Comparison of ENCODE assay signal across 8 mouse cellular contexts in the genomic region with DNA sequence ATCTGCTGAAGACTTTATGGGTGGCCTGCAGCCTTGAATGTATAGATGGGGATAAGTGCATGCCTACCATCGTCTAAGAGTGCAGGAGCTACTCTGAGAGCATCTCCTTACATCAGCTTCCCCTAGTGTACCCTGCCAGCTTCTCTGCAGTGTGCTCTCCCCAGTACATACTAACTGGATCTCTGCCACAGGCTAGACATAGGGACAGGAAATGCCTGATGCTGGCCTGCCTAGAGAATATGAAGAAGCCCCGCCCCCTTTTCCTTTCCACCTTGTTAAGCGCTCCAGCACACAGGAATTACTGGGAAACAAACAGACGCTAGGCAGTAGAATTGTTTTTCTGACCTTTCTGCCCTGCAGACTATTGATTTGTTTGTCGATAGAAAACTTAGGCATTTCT.
A peak's percentile ranks its signal among the peaks of the same experiment; 100 is the strongest.
DNase-seq lines count a peak whose midpoint lies in the region; ATAC-seq and TF ChIP-seq lines count a peak whose summit lies in the region.
"Had no signal": no experiment of that assay in that cellular context is flagged by ENCODE, and none has a peak within 500 bp of the region (broad histone marks: within the 10 kb centered on the region; RNA-seq: fewer than 3 reads in every experiment).

No protein-coding gene starts in this region.

- no peak overlapping the region for H3K27ac ChIP-seq in lung, embryonic 14.5 days (ENCODE audit: low read depth)
- peak overlapping the region; percentile 44 for H3K27ac ChIP-seq in hindbrain, embryonic 15.5 days (replicated peaks)
- H3K27ac ChIP-seq in limb, embryonic 12.5 days: no peak overlapping the region

- H3K9ac ChIP-seq in lung, embryonic 14.5 days: no peak overlapping the region
- no peak overlapping the region for H3K9ac ChIP-seq in hindbrain, embryonic 15.5 days
- no peak overlapping the region for H3K9ac ChIP-seq in limb, embryonic 12.5 days (replicated peaks)
- H3K9ac ChIP-seq: embryonic facial prominence, embryonic 13.5 days had no signal

- WGBS in lung, embryonic 14.5 days: 39% methylated on average over 5 of the region's 5 CpGs
- 44% methylated on average over 5 of the region's 5 CpGs for WGBS in lung, adult 2 months
- 48% methylated on average over 5 of the region's 5 CpGs for WGBS in hindbrain, embryonic 15.5 days
- 45% methylated on average over 5 of the region's 5 CpGs for WGBS in limb, embryonic 12.5 days

- no peaks in the 10 kb centered on the region for H3K36me3 ChIP-seq in lung, embryonic 14.5 days (ENCODE audit: insufficient read depth)
- no peaks in the 10 kb centered on the region for H3K36me3 ChIP-seq in hindbrain, embryonic 15.5 days
- H3K36me3 ChIP-seq in limb, embryonic 12.5 days: no peaks in the 10 kb centered on the region

- ATAC-seq in lung, embryonic 14.5 days (ENCODE audit: insufficient read depth): peak; percentile 76; the same call in 1 of the 2 replicates
- peak; percentile 59; the same call in 1 of the 2 replicates for ATAC-seq in hindbrain, embryonic 15.5 days (ENCODE audit: low FRiP score, low read depth)
- ATAC-seq in limb, embryonic 12.5 days (ENCODE audit: insufficient number of reproducible peaks, insufficient read depth, low FRiP score, low TSS enrichment, low read depth): peak; percentile 67; the same call in 1 of the 2 replicates

- no peak overlapping the region for H3K4me2 ChIP-seq in lung, embryonic 14.5 days
- H3K4me2 ChIP-seq in hindbrain, embryonic 15.5 days: no peak overlapping the region
- no peak overlapping the region for H3K4me2 ChIP-seq in limb, embryonic 12.5 days
- H3K4me2 ChIP-seq: embryonic facial prominence, embryonic 13.5 days had no signal

- peak; percentile 76 for DNase-seq in lung, embryonic 14.5 days
- DNase-seq in lung, adult 2 months: no peak
- no peak for DNase-seq in gastrocnemius, adult 18-20 months (ENCODE audit: low spot score)
- no peak for DNase-seq in left cerebral cortex, adult 9 months (ENCODE audit: low spot score in 2 of 2)
- DNase-seq in adrenal gland, adult 8-10 months: no peak

- H3K4me1 ChIP-seq in lung, embryonic 14.5 days (ENCODE audit: insufficient read depth): 0 out of 2 replicates have a peak, but pooled peaks cover 4% of the 10 kb centered on the region
- 0 out of 2 replicates have a peak, but pooled peaks cover 4% of the 10 kb centered on the region for H3K4me1 ChIP-seq in lung, adult 2 months (ENCODE audit: control insufficient read depth, insufficient read depth, low read length)
- H3K4me1 ChIP-seq in hindbrain, embryonic 15.5 days (replicated peaks): peaks cover 32% of the 10 kb centered on the region
- peaks cover 11% of the 10 kb centered on the region for H3K4me1 ChIP-seq in limb, embryonic 12.5 days (replicated peaks)

- H3K4me3 ChIP-seq in lung, embryonic 14.5 days (ENCODE audit: low read depth, low read length): no peak overlapping the region
- H3K4me3 ChIP-seq in lung, adult 2 months (replicated peaks; ENCODE audit: extremely low read depth, low read depth, low read length): no peak overlapping the region
- no peak overlapping the region for H3K4me3 ChIP-seq in hindbrain, embryonic 15.5 days
- H3K4me3 ChIP-seq in limb, embryonic 12.5 days (replicated peaks): no peak overlapping the region
- H3K4me3 ChIP-seq: embryonic facial prominence, embryonic 13.5 days had no signal

- no peaks in the 10 kb centered on the region for H3K9me3 ChIP-seq in lung, embryonic 14.5 days (ENCODE audit: low read depth, low read length)
- no peaks in the 10 kb centered on the region for H3K9me3 ChIP-seq in hindbrain, embryonic 15.5 days
- H3K9me3 ChIP-seq in limb, embryonic 12.5 days: no peaks in the 10 kb centered on the region
- H3K9me3 ChIP-seq: embryonic facial prominence, embryonic 13.5 days had no signal

- no peak for TF ChIP-seq CTCF in lung, embryonic 14.5 days (IDR thresholded peaks at IDR 0.05; ENCODE audit: low read depth)
- TF ChIP-seq CTCF in lung, adult 2 months (IDR thresholded peaks at IDR 0.05; ENCODE audit: insufficient read depth, low read length): no peak

- no peak for TF ChIP-seq POLR2A in lung, adult 2 months (IDR thresholded peaks at IDR 0.05; ENCODE audit: borderline replicate concordance, extremely low read depth, low read depth, low read length)

- no peaks in the 10 kb centered on the region for H3K27me3 ChIP-seq in lung, embryonic 14.5 days (ENCODE audit: insufficient read depth, low read length)
- H3K27me3 ChIP-seq in hindbrain, embryonic 15.5 days: no peaks in the 10 kb centered on the region; the same call in 1 of the 2 replicates
- H3K27me3 ChIP-seq in limb, embryonic 12.5 days: no peaks in the 10 kb centered on the region
- H3K27me3 ChIP-seq: embryonic facial prominence, embryonic 13.5 days had no signal
